Mouse (Mus musculus) liver, postnatal 0 days (tissue): ENCODE data around the gene Ovch2.

Experiments
- CTCF ChIP-seq: sonication (generic); IDR thresholded peaks from 2 replicates; pipeline ENCODE4 v1.5.1; 2016; ENCODE audit warnings: antibody characterized with exemption, low read depth
- EP300 ChIP-seq: IDR thresholded peaks from 2 replicates; pipeline ENCODE4 v1.6.1; 2016; ENCODE audit warnings: antibody characterized with exemption, low read depth, mild to moderate bottlenecking

DNA sequence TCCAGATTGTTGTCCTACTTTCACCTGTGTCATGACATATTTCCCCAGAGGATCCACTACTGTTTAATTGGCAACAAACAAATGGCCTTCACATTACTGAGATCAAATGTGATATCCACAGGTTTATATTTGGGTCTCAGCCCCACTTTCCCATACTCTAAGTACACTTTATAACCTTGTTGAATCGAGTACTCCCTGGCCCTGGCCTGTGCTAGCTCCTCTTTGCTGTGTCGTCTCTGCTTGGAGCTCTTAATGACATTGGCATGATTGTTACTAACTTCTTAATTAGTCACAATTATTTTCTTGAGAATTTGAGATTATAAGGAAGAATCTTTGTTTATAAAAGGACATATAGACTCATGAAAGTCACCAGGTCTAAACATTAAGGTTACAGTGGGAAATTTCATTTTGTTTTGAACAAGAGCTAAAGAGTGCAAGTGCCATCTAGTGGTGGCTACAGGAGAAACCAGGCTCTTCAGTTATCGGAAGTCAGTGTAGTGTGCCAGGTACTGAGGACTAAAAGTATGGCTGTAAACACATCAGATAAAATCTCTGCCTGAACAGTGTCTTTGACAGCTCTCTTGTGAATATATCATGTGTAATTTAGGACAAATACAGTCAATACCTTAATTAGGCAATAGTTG lies 12.9 kb downstream of the Ovch2 start:
- TF ChIP-seq CTCF, result peak; percentile 65
- TF ChIP-seq EP300, result no peak
